Mouse (Mus musculus) heart, adult 2 months (tissue): ENCODE data around the gene Gak. TPM values are rescaled to one million over a fixed set of nuclear protein-coding genes. Genes with fewer than 3 reads are reported as not detected.

ENCODE experiments used
- DNase-seq, 2 experiments: peaks; one replicate each; pipeline ENCODE4 v3.0.0; 2021
- H3K27ac ChIP-seq: fragments of 200-600 bp; 2 replicates; pipeline ENCODE4 v1.8.1; 2022
- H3K27me3 ChIP-seq: fragments of 200-500 bp; 2 replicates; pipeline ENCODE4 v1.6.1; 2012; ENCODE audit warnings: mild to moderate bottlenecking, low read length, inconsistent platforms, mixed read lengths; ENCODE audit not compliant: control insufficient read depth, insufficient read depth
- H3K36me3 ChIP-seq: fragments of 200-500 bp; 2 replicates; pipeline ENCODE4 v1.6.1; 2012; ENCODE audit warnings: low read length, inconsistent platforms; ENCODE audit not compliant: control insufficient read depth, insufficient read depth
- H3K4me1 ChIP-seq: fragments of 200-500 bp; 2 replicates; pipeline ENCODE4 v1.6.1; 2011; ENCODE audit warnings: low read length; ENCODE audit not compliant: control insufficient read depth, insufficient read depth
- H3K4me3 ChIP-seq: fragments of 200-600 bp; 2 replicates; pipeline ENCODE4 v1.8.1; 2022
- H3K79me2 ChIP-seq: fragments of 200-500 bp; replicated peaks from 2 replicates; pipeline ENCODE4 v1.6.1; 2012; ENCODE audit warnings: mild to moderate bottlenecking, inconsistent platforms, low read length, moderate library complexity, mixed read lengths; ENCODE audit not compliant: control insufficient read depth, insufficient read depth
- H3K9ac ChIP-seq: fragments of 200-500 bp; 2 replicates; pipeline ENCODE4 v1.6.1; 2012; ENCODE audit warnings: low read depth, mild to moderate bottlenecking, control low read depth, inconsistent platforms, low read length, mixed read lengths
- CTCF ChIP-seq: fragments of 200-600 bp; IDR thresholded peaks from 2 replicates; pipeline ENCODE4 v1.8.1; 2022; ENCODE audit warnings: antibody characterized with exemption, mild to moderate bottlenecking, moderate library complexity
- EP300 ChIP-seq: fragments of 200-500 bp; IDR thresholded peaks from 2 replicates; pipeline ENCODE4 v1.6.1; 2011; ENCODE audit warnings: low read depth, low read length, control low read depth; ENCODE audit not compliant: insufficient read depth
- POLR2A ChIP-seq: fragments of 200-500 bp; IDR thresholded peaks from 2 replicates; pipeline ENCODE4 v1.6.1; 2011; ENCODE audit warnings: mild to moderate bottlenecking, low read depth, low read length, control low read depth; ENCODE audit not compliant: insufficient read depth
- WGBS: fragments of 180-500 bp; shearing (Covaris S2); methylation state at CpG from one replicate; pipeline ENCODE4 v1.1.7; 2018; 5-methylcytosine and 5-hydroxymethylcytosine counted together
- intact Hi-C: fragments of 180-260 bp; cut with DNase I; formaldehyde crosslinking; loops from one replicate; pipeline ENCODE4 v1.15.1; 2025
- polyA plus RNA-seq: library from polyadenylated mRNA; depleted of rRNA; stranded (reverse); fragments of >200 nt; gene quantifications from 2 replicates; pipeline ENCODE4 v1.2.3, GENCODE M21; 2012
- total RNA-seq, 2 experiments: library from RNA; stranded (reverse); gene quantifications; 2 replicates each; pipeline ENCODE4 v1.2.3; 2021

The Gak gene
- total and polyA plus RNA-seq, 3 experiments, result 19.6 to 23.3 (median 20.4) TPM

DNA sequence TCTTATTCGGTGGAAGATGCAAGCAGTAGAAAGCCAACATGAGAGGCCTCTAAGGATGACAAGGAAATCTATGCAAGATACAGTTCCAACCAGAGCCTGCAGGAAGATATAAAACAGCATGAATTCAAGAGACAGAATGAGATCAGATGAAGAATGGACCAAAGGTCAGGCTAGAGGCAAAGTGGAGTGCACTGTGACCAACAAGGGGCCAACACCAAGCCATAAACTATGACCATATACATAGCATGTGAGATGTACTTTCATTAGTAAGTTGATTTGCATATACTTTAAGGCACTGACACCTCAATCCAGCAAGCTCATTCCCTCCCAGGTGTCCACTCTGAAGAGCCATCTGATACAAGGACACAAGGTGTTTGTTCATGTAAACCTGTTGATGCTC, 19.1 kb downstream of the Gak start:
- peaks cover 6% of the 10 kb centered on the region; the same call in 1 of the 2 replicates for H3K36me3 ChIP-seq
- TF ChIP-seq POLR2A (no peak), EP300 (no peak), CTCF (no peak)
- DNase-seq, result no peak
- H3K4me3 ChIP-seq, result no peak overlapping the region
- H3K27me3 ChIP-seq, result no peaks in the 10 kb centered on the region
- no peak overlapping the region for H3K9ac ChIP-seq
- no peaks in the 10 kb centered on the region for H3K79me2 ChIP-seq
- no peaks in the 10 kb centered on the region for H3K4me1 ChIP-seq
- H3K27ac ChIP-seq, result no peak overlapping the region
- WGBS, result 90% methylated on average over 1 of the region's 1 CpGs
- intact Hi-C loops, result no loop called here

GRCm38 (mm10) chr5:108602537-108602936, 27.0 kb downstream of the Gak start:
- H3K79me2 ChIP-seq, result no peaks in the 10 kb centered on the region
- intact Hi-C loops, result no loop called here
- no peak overlapping the region for H3K27ac ChIP-seq
- H3K27me3 ChIP-seq, result no peaks in the 10 kb centered on the region
- no peak overlapping the region for H3K4me3 ChIP-seq
- H3K9ac ChIP-seq, result no peak overlapping the region
- TF ChIP-seq CTCF, result no peak
- TF ChIP-seq EP300, result no peak
- no peak for TF ChIP-seq POLR2A
- WGBS, result 82% methylated on average over 9 of the region's 9 CpGs
- no peaks in the 10 kb centered on the region for H3K4me1 ChIP-seq
- peaks cover 12% of the 10 kb centered on the region for H3K36me3 ChIP-seq
- no peak for DNase-seq

DNA sequence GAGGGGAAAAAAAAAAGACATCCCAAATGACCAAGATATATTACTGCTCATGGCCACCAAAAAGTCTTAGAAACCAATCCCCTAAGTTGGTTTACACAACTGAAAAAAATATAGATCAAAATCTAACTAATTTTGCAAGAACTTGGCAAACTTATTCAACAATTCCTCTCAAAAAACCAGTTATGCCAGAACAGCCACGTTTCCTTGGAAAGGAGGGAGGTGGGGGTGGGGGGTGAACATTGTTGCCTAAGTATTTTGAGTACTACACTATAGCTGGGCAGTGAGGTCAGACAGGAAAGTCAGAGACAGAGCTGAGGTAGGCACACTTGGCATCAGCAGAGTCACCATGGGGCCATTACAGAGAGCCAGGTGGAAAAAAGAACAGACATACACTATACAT, 29.6 kb downstream of the Gak start:
- TF ChIP-seq POLR2A, result no peak
- TF ChIP-seq EP300, result no peak
- no peak for TF ChIP-seq CTCF
- Histone ChIP-seq H3K36me3 (peaks cover 14% of the 10 kb centered on the region), H3K79me2 (no peaks in the 10 kb centered on the region), H3K4me3 (no peak overlapping the region), H3K9ac (no peak overlapping the region), H3K27ac (no peak overlapping the region), H3K4me1 (no peaks in the 10 kb centered on the region), H3K27me3 (no peaks in the 10 kb centered on the region)
- 82% methylated on average over 1 of the region's 1 CpGs for WGBS
- no peak for DNase-seq
- intact Hi-C loops, result no loop called here

GRCm38 (mm10) chr5:108581361-108581891, 48.1 kb downstream of the Gak start:
- WGBS, result 90% methylated on average over 3 of the region's 3 CpGs
- H3K9ac ChIP-seq, result no peak overlapping the region
- intact Hi-C loops, result no loop called here
- H3K79me2 ChIP-seq, result no peaks in the 10 kb centered on the region
- no peaks in the 10 kb centered on the region for H3K27me3 ChIP-seq
- no peaks in the 10 kb centered on the region for H3K4me1 ChIP-seq
- no peak overlapping the region for H3K4me3 ChIP-seq
- H3K27ac ChIP-seq, result no peak overlapping the region
- no peaks in the 10 kb centered on the region; the same call in 1 of the 2 replicates for H3K36me3 ChIP-seq
- TF ChIP-seq POLR2A (no peak), CTCF (no peak), EP300 (no peak)
- DNase-seq, result no peak

- H3K4me3 ChIP-seq, result no peak overlapping the region
- no peaks in the 10 kb centered on the region for H3K4me1 ChIP-seq
- intact Hi-C loops, result no loop called here
- H3K79me2 ChIP-seq, result no peaks in the 10 kb centered on the region
- TF ChIP-seq CTCF, result no peak
- no peak for TF ChIP-seq EP300
- no peak for TF ChIP-seq POLR2A
- no peak overlapping the region for H3K27ac ChIP-seq
- no peaks in the 10 kb centered on the region for H3K27me3 ChIP-seq
- DNase-seq, result no peak
- no peak overlapping the region for H3K9ac ChIP-seq
- 95% methylated on average over 6 of the region's 6 CpGs for whole genome bisulfite sequencing
- peaks cover 2% of the 10 kb centered on the region; the same call in 1 of the 2 replicates for H3K36me3 ChIP-seq
Measured at GRCm38 (mm10) chr5:108573054-108573453, 56.5 kb downstream of the Gak start.

DNA sequence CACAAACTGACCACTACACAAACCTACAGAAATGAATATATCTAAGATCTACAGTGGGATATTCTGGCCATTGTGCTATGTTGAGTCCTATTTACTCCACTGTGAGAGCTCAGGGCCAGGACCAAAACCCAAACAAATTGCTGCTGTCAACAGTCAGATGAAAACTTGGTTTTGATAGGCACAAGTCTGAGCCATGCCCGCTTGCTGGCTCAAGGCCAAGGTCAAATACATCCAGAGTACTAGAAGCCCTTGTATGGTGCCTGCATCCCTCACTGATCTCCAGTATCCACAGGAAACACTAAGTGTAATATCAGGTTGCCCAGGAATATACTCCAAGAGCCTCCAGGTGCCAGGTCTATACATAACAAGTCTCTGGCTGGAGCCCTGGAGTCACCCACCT, 58.6 kb downstream of the Gak start:
- Histone ChIP-seq H3K79me2 (no peaks in the 10 kb centered on the region), H3K4me1 (no peaks in the 10 kb centered on the region), H3K4me3 (no peak overlapping the region), H3K36me3 (peaks cover 2% of the 10 kb centered on the region; the same call in 1 of the 2 replicates), H3K27ac (no peak overlapping the region), H3K27me3 (no peaks in the 10 kb centered on the region), H3K9ac (no peak overlapping the region)
- intact Hi-C loops, result no loop called here
- 72% methylated on average over 1 of the region's 1 CpGs for WGBS
- DNase-seq, result no peak
- TF ChIP-seq CTCF (no peak), POLR2A (no peak), EP300 (no peak)
